Mouse (Mus musculus) stomach, embryonic 14.5 days (tissue): ENCODE results near the gene Gm13124. TPM values are rescaled to one million over a fixed set of nuclear protein-coding genes. Genes with fewer than 3 reads are reported as not detected.
"Not testable (repeated sequence)": the region's sequence is repeated elsewhere in the genome, so short reads cannot be mapped to it uniquely, and the experiment has no call there.

Experiments
- ATAC-seq: fragments of 200-750 bp; cut with Nextera tagmentation; 2 replicates; pipeline ENCODE4 v1.8.0; 2017; ENCODE audit warnings: low read depth, moderate TSS enrichment; ENCODE audit not compliant: insufficient number of reproducible peaks, insufficient read depth, low FRiP score
- H3K27ac ChIP-seq: fragments of 300-500 bp; sonication (generic); 2 replicates; pipeline ENCODE4 v1.5.1; 2014; ENCODE audit warnings: mild to moderate bottlenecking, low read length, moderate library complexity, mixed read lengths
- H3K27me3 ChIP-seq: fragments of 300-500 bp; sonication (generic); 2 replicates; pipeline ENCODE4 v1.6.1; 2014; ENCODE audit warnings: low read length, control low read depth, mixed read lengths; ENCODE audit not compliant: control insufficient read depth, insufficient read depth
- H3K36me3 ChIP-seq: fragments of 300-500 bp; sonication (generic); 2 replicates; pipeline ENCODE4 v1.6.1; 2014; ENCODE audit warnings: mild to moderate bottlenecking, control low read depth, low read length, moderate library complexity, mixed read lengths; ENCODE audit not compliant: control insufficient read depth, insufficient read depth
- H3K4me1 ChIP-seq: fragments of 300-500 bp; sonication (generic); 2 replicates; pipeline ENCODE4 v1.6.1; 2014; ENCODE audit warnings: low read length, control low read depth, mixed read lengths; ENCODE audit not compliant: control insufficient read depth, insufficient read depth
- H3K4me2 ChIP-seq: fragments of 300-500 bp; sonication (generic); replicated peaks from 2 replicates; pipeline ENCODE4 v1.6.1; 2014; ENCODE audit warnings: low read depth, low read length, control low read depth
- H3K4me3 ChIP-seq: fragments of 300-500 bp; sonication (generic); 2 replicates; pipeline ENCODE4 v1.5.1; 2014; ENCODE audit warnings: low read depth, low read length, control low read depth
- H3K9ac ChIP-seq: fragments of 300-500 bp; sonication (generic); replicated peaks from 2 replicates; pipeline ENCODE4 v1.6.1; 2014; ENCODE audit warnings: low read depth, mild to moderate bottlenecking, control low read depth, low read length, moderate library complexity, mixed read lengths
- H3K9me3 ChIP-seq: fragments of 300-500 bp; sonication (generic); 2 replicates; pipeline ENCODE4 v1.6.1; 2016; ENCODE audit warnings: low read depth, low read length, control low read depth; ENCODE audit not compliant: control insufficient read depth
- WGBS: fragments of 180-500 bp; shearing (Covaris S2); extraction: QIAGEN DNeasy Blood & Tissue Kit; methylation state at CpG from one replicate; pipeline ENCODE4 v1.1.7; 2014; 5-methylcytosine and 5-hydroxymethylcytosine counted together
- polyA plus RNA-seq: library from polyadenylated mRNA; unstranded; fragments of >200 nt; fragmentation: Nextera tagmentation; extraction: Ambion mirVana; gene quantifications from 2 replicates; pipeline ENCODE4 v1.2.1, GENCODE M21; 2014

Gm13124 gene
- polyA plus RNA-seq: not detected in 2 replicates

DNA sequence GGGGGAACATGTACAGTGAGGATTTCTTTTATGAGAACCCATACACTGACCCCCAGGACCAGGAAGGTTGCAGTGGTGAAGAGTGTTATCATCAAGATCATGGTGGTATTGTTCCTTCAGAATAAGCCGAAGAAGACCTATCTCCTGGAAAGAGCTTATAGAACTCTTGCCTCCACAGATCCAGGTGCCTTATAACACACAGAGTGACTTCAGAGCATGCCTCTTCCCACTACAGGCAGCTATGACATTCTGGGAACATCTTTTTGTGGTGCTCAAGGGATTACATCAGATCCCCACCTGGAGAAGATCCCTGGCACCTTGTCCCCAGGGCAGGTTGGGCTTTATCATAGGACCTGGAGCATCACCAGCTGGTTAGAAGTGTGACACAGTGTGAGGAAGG is at the start of gene Gm13124:
Gm13124 (minus strand) TSS at position 101 of the 400 bp plus-strand sequence.
- 100% methylated on average over 1 of the region's 1 CpGs for WGBS

DNA sequence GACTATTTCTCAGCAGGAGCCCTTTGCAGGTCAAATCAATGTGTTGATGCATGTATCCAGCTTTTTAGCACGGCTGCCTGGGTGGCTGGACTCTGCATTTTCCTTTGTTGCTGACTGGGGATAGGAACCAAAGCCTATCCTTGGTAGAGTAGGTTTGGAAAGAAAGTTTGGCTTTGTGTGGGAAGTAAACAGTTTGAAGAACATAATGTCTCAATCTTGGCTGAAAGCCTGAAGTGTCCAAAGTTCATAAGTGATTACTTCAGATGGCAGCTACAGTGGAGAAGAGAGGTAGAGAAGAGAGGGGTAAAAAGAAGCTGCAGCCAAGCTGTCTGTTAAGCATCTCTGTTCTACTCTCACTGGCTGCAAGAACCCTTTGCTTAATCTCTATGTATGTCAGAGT is 49.7 kb upstream of the Gm13124 start:
- Histone ChIP-seq H3K27me3 (no peaks in the 10 kb centered on the region), H3K4me1 (no peaks in the 10 kb centered on the region), H3K9ac (no peak overlapping the region), H3K4me3 (no peak overlapping the region), H3K27ac (no peak overlapping the region), H3K4me2 (no peak overlapping the region), H3K36me3 (no peaks in the 10 kb centered on the region), H3K9me3 (no peaks in the 10 kb centered on the region)
- WGBS: 55% methylated on average over 1 of the region's 1 CpGs
- ATAC-seq: no peak

More for the DNA sequence above, at the start of gene Gm13124:
- no peak within 1 kb of the TSS for H3K9ac ChIP-seq
- H3K9me3 ChIP-seq: no peaks in the 10 kb centered on the region; the same call in 1 of the 2 replicates
- no peak for ATAC-seq
- H3K36me3 ChIP-seq: no peaks in the 10 kb centered on the region
- no peak within 1 kb of the TSS for H3K27ac ChIP-seq
- H3K4me3 ChIP-seq: no peak within 1 kb of the TSS
- H3K27me3 ChIP-seq: no peaks in the 10 kb centered on the region
- no peaks in the 10 kb centered on the region for H3K4me1 ChIP-seq
- H3K4me2 ChIP-seq: no peak within 1 kb of the TSS

DNA sequence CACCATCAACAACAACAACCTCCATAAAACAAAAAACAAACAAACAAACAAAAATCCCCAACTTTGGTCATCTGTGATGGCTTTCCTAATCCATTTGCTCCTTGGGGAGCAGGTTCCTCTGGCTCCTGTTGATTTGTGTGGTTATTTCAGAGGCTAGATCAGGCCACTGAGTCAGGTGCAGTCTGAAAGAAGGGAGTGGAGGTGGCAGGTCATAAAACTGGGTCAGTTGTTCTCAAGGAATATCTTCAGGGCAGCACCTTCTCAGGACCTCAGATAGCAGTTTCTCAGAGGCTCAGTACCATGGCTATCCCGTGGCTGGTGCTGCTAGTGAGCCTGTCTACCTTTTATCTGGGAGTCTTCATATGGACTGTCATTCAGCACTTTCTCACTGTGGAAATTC is 48.5 kb upstream of the Gm13124 start, which contains the start of gene Aadacl4:
Aadacl4 (plus strand) TSS at position 301 of the 400 bp plus-strand sequence.
- Histone ChIP-seq H3K36me3 (no peaks in the 10 kb centered on the region), H3K4me1 (no peaks in the 10 kb centered on the region), H3K9ac (no peak within 1 kb of the TSS), H3K9me3 (no peaks in the 10 kb centered on the region), H3K4me2 (no peak within 1 kb of the TSS), H3K4me3 (no peak within 1 kb of the TSS), H3K27me3 (no peaks in the 10 kb centered on the region), H3K27ac (no peak within 1 kb of the TSS)
- no peak for ATAC-seq
- 53% methylated on average over 1 of the region's 1 CpGs for WGBS

DNA sequence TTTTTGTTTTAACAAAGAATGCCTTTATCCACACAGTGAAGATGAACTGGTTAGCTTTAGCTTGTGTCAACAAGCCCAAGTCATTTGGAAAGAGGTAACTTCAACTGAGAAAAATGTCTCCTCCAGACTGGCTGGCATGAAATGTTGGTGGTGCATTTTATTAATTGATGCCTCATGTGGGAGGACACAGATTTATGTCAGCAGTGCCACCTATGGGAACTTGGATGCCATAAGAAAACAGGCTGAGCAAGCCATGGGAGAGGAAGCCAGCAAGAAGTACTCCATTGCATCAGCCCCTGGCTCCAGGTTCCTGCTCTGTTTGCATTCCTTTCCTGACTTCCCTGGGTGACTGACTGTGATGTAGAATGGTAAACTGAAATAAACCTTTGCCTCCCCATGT is 27.9 kb upstream of the Gm13124 start:
- no peak for ATAC-seq
- Histone ChIP-seq H3K27ac (no peak overlapping the region), H3K4me2 (no peak overlapping the region), H3K4me1 (no peaks in the 10 kb centered on the region), H3K36me3 (no peaks in the 10 kb centered on the region), H3K27me3 (no peaks in the 10 kb centered on the region), H3K4me3 (no peak overlapping the region), H3K9me3 (no peaks in the 10 kb centered on the region), H3K9ac (no peak overlapping the region)

DNA sequence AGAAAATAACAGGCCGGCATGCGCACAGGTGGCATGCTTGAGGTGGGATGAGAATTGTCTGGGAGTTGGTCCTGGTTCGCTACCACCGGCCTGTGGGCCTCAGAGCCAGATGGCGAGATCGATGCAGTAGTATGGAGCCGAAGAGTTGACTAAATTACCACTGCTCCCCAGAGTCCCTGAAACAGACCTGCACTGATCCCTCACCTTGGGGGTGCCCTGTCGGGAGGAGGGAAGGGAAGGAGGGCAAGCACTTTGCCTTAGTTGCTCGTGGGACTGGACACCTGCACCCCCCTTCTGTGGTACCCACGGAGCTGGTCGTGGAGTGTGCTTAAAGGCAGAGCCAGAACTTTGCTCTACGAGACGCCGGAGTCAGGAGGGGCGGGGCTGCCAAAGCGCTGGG is 21.3 kb upstream of the Gm13124 start:
- H3K9me3 ChIP-seq, H3K4me2 ChIP-seq, ATAC-seq, H3K36me3 ChIP-seq, H3K4me3 ChIP-seq, H3K4me1 ChIP-seq, H3K27me3 ChIP-seq, H3K27ac ChIP-seq, H3K9ac ChIP-seq: not testable (repeated sequence)
- WGBS: 84% methylated on average over 12 of the region's 16 CpGs

DNA sequence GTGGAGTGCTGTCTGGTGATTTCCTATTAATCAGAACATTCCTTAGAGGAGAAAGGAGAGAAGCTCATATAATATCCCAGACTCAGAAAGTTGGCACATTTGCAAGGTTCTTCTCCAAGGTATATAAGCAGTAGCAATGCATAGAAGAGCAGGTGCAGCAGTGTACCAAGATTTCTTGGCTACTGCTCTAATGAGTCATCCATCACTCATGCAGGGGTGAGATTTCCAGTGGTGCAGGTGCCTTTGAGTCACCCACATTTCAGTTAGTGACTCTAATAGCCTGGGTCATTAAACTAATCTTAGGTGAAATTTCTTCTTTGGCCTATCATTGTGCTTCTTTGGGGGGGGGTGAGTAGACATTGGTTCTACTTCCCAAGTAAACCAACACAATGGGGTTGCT is 2.8 kb upstream of the Gm13124 start:
- Histone ChIP-seq H3K9me3 (no peaks in the 10 kb centered on the region; the same call in 1 of the 2 replicates), H3K27me3 (no peaks in the 10 kb centered on the region), H3K4me2 (no peak overlapping the region), H3K27ac (no peak overlapping the region), H3K36me3 (no peaks in the 10 kb centered on the region), H3K4me3 (no peak overlapping the region), H3K4me1 (no peaks in the 10 kb centered on the region), H3K9ac (no peak overlapping the region)
- ATAC-seq: no peak

DNA sequence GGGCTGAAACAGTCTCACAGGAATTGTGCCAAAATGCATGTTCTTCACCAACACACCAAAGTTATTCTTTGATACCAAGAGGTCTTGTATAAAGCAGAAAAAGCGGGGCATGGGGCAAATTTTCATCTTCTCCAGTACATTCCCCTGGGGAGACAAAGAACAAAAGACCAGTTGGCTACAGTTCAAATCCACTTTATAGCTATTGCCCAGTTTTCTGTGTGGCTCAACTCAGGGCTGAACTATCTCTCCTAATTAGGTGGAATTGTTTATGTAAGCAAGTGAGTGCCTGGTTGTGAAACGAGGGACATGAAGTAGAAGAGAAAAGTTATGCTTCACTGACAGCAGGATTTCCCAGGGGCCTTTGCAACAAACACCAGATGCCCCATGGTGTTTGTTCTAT is 3.7 kb downstream of the Gm13124 start:
- H3K36me3 ChIP-seq: no peaks in the 10 kb centered on the region
- no peaks in the 10 kb centered on the region for H3K27me3 ChIP-seq
- no peak for ATAC-seq
- H3K4me3 ChIP-seq: no peak overlapping the region
- no peak overlapping the region for H3K9ac ChIP-seq
- H3K4me2 ChIP-seq: no peak overlapping the region
- WGBS: 58% methylated on average over 2 of the region's 2 CpGs
- H3K9me3 ChIP-seq: no peaks in the 10 kb centered on the region; the same call in 1 of the 2 replicates
- no peak overlapping the region for H3K27ac ChIP-seq
- H3K4me1 ChIP-seq: no peaks in the 10 kb centered on the region

DNA sequence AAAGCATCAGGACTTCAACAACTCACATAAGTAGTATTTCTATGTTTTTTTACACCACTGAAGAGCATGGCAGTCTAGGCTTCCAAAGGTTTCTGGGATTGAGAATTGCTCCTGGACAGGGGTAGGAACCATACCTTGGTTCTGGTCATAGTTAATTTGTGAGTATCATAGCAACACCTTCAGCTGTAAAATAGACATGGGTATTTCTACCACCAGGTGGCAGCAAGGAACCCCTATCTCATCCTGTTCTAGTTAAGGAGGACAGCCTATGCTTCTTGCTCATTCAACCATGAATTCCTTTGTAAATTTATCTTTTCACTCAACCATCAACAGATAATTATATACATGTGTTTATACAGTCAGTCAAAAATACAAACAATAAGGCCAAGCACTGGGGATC is 5.1 kb downstream of the Gm13124 start:
- Histone ChIP-seq H3K9me3 (no peaks in the 10 kb centered on the region), H3K36me3 (no peaks in the 10 kb centered on the region), H3K4me2 (no peak overlapping the region), H3K27me3 (no peaks in the 10 kb centered on the region), H3K27ac (no peak overlapping the region), H3K9ac (no peak overlapping the region), H3K4me1 (no peaks in the 10 kb centered on the region), H3K4me3 (no peak overlapping the region)
- no peak for ATAC-seq

DNA sequence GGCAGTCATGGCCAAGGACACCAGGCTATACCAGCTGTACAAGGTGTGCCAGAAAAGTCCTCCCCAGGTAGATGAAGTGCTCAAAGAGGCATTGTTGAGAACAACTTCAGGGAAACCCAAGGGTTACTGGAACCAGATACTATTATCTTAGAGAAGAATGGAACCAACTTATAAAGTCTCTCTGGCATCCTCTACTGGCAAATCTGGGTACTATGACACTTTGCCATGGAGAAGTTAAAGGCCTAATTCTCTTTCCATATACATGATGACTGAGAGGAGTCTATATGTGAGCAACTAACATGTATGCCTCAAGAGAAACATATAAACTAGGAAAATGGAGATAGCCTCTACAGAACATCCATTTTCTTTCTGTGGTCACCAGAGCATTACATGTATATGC is 13.8 kb downstream of the Gm13124 start:
- H3K36me3 ChIP-seq: no peaks in the 10 kb centered on the region
- H3K27ac ChIP-seq: no peak overlapping the region
- no peak overlapping the region for H3K9ac ChIP-seq
- no peak overlapping the region for H3K4me3 ChIP-seq
- no peaks in the 10 kb centered on the region for H3K9me3 ChIP-seq
- no peak for ATAC-seq
- H3K4me2 ChIP-seq: no peak overlapping the region
- no peaks in the 10 kb centered on the region for H3K27me3 ChIP-seq
- H3K4me1 ChIP-seq: no peaks in the 10 kb centered on the region
